21 mouse cellular contexts compared by ENCODE assay signal in the genomic region with DNA sequence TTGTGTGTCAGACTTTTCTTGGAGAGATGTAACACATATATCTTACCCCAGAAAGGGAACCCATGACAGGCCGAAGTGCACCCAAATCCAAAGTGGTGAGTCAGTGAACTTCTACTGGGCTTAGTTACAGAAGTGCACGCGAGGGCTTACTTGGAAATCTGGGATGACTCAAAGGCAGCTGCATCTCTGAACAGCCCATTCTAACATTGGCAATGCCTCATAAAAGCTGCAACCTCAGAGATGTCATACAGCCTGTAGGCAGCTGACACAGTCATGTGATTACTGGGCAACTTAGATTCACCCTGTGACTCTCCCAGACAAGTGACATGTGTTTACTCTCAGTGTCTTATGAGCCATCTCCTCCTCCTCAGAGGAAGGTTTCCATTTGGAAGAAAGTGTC.
A peak's percentile ranks its signal among the peaks of the same experiment; 100 is the strongest.
DNase-seq lines count a peak whose midpoint lies in the region; ATAC-seq and TF ChIP-seq lines count a peak whose summit lies in the region.
"Had no signal": no experiment of that assay in that cellular context is flagged by ENCODE, and none has a peak within 500 bp of the region (broad histone marks: within the 10 kb centered on the region; RNA-seq: fewer than 3 reads in every experiment).

No protein-coding gene starts in this region.

- DNase-seq in adrenal gland, postnatal 14 days = peak; percentile 23
- no peak for DNase-seq in adrenal gland, postnatal 4 days (ENCODE audit: low spot score in 2 of 2)
- DNase-seq in midbrain, embryonic 11.5 days (ENCODE audit: low spot score, missing footprints) = peak; percentile 49
- DNase-seq in midbrain, embryonic 10.5 days (ENCODE audit: low spot score) = no peak
- peak; percentile 51 for DNase-seq in brain, adult 2 months (ENCODE audit: low read depth, low spot score)
- DNase-seq in stomach, postnatal 0 days (ENCODE audit: low spot score) = no peak
- DNase-seq in left cerebral cortex, postnatal 10 days (ENCODE audit: extremely low spot score in 1 of 2, low spot score in 2 of 2) = no peak
- DNase-seq in cerebellum, postnatal 10 days = no peak
- DNase-seq: cerebellum, adult 11 months; cerebellum, postnatal 36 days; forebrain, postnatal 0 days; gastrocnemius, adult 2 months; heart, adult 11 months; kidney, adult 8-10 months; kidney, postnatal 4 days; retina, postnatal 1 day; right cerebral cortex, postnatal 4 days; thymus, adult 18-20 months had no signal

- H3K4me2 ChIP-seq in midbrain, embryonic 11.5 days = no peak overlapping the region
- H3K4me2 ChIP-seq in stomach, postnatal 0 days (replicated peaks; ENCODE audit: low read depth) = no peak overlapping the region
- H3K4me2 ChIP-seq: midbrain, embryonic 12.5 days had no signal

- no peaks in the 10 kb centered on the region for H3K9me3 ChIP-seq in midbrain, embryonic 11.5 days (ENCODE audit: control insufficient read depth, low read length)
- no peaks in the 10 kb centered on the region for H3K9me3 ChIP-seq in midbrain, embryonic 10.5 days (replicated peaks)
- no peaks in the 10 kb centered on the region for H3K9me3 ChIP-seq in stomach, postnatal 0 days (ENCODE audit: control insufficient read depth, low read length)
- H3K9me3 ChIP-seq: embryonic facial prominence, embryonic 10.5 days; hindbrain, embryonic 10.5 days; midbrain, embryonic 12.5 days had no signal

- H3K4me3 ChIP-seq in midbrain, embryonic 11.5 days (ENCODE audit: low read depth, low read length) = no peak overlapping the region
- H3K4me3 ChIP-seq in midbrain, embryonic 10.5 days = no peak overlapping the region
- no peak overlapping the region for H3K4me3 ChIP-seq in stomach, postnatal 0 days (ENCODE audit: low read depth, low read length)
- H3K4me3 ChIP-seq: embryonic facial prominence, embryonic 10.5 days; gastrocnemius, adult 2 months; hindbrain, embryonic 10.5 days; midbrain, embryonic 12.5 days had no signal

- WGBS in midbrain, embryonic 11.5 days = 98% methylated on average over 3 of the region's 3 CpGs
- WGBS in midbrain, embryonic 10.5 days = 96% methylated on average over 3 of the region's 3 CpGs
- WGBS in stomach, postnatal 0 days = 59% methylated on average over 3 of the region's 3 CpGs

- H3K9ac ChIP-seq in midbrain, embryonic 11.5 days (ENCODE audit: low read length) = no peak overlapping the region
- H3K9ac ChIP-seq in stomach, postnatal 0 days (ENCODE audit: low read length) = no peak overlapping the region
- H3K9ac ChIP-seq: forebrain, postnatal 0 days; midbrain, embryonic 12.5 days had no signal

- no peak overlapping the region for H3K27ac ChIP-seq in midbrain, embryonic 11.5 days (ENCODE audit: low read depth, low read length)
- H3K27ac ChIP-seq in midbrain, embryonic 10.5 days (replicated peaks) = no peak overlapping the region
- H3K27ac ChIP-seq in stomach, postnatal 0 days (replicated peaks) = no peak overlapping the region
- H3K27ac ChIP-seq: embryonic facial prominence, embryonic 10.5 days; gastrocnemius, adult 2 months; hindbrain, embryonic 10.5 days; midbrain, embryonic 12.5 days had no signal

- intact Hi-C loops in left cerebral cortex, postnatal 10 days (cut with DNase I) = no loop called here

- H3K27me3 ChIP-seq in midbrain, embryonic 11.5 days (ENCODE audit: control insufficient read depth, insufficient read depth, low read length) = no peaks in the 10 kb centered on the region
- no peaks in the 10 kb centered on the region for H3K27me3 ChIP-seq in midbrain, embryonic 10.5 days (ENCODE audit: low read depth, poor library complexity, severe bottlenecking)
- H3K27me3 ChIP-seq in stomach, postnatal 0 days (ENCODE audit: control insufficient read depth, insufficient read depth, low read length) = no peaks in the 10 kb centered on the region
- H3K27me3 ChIP-seq: midbrain, embryonic 12.5 days had no signal

- no peak for TF ChIP-seq CTCF in stomach, postnatal 0 days (IDR thresholded peaks at IDR 0.05; ENCODE audit: low read depth)

- no peak for TF ChIP-seq EP300 in stomach, postnatal 0 days (optimal IDR thresholded peaks at IDR 0.05)

- ATAC-seq in midbrain, embryonic 11.5 days (ENCODE audit: low FRiP score) = no peak
- ATAC-seq in stomach, postnatal 0 days (ENCODE audit: low FRiP score, low TSS enrichment) = peak; percentile 35; the same call in 1 of the 2 replicates
- ATAC-seq: forebrain, postnatal 0 days had no signal

- no peaks in the 10 kb centered on the region for H3K36me3 ChIP-seq in midbrain, embryonic 11.5 days (ENCODE audit: control insufficient read depth, insufficient read depth, low read length)
- no peaks in the 10 kb centered on the region for H3K36me3 ChIP-seq in midbrain, embryonic 10.5 days
- H3K36me3 ChIP-seq in stomach, postnatal 0 days (ENCODE audit: control insufficient read depth, insufficient read depth, low read length) = no peaks in the 10 kb centered on the region
- H3K36me3 ChIP-seq: embryonic facial prominence, embryonic 10.5 days; hindbrain, embryonic 10.5 days; midbrain, embryonic 12.5 days had no signal

- H3K4me1 ChIP-seq in midbrain, embryonic 11.5 days (ENCODE audit: control insufficient read depth, insufficient read depth, low read length) = no peaks in the 10 kb centered on the region
- H3K4me1 ChIP-seq in midbrain, embryonic 10.5 days = peaks cover 2% of the 10 kb centered on the region; the same call in 1 of the 2 replicates
- no peaks in the 10 kb centered on the region for H3K4me1 ChIP-seq in stomach, postnatal 0 days (replicated peaks; ENCODE audit: control insufficient read depth, insufficient read depth)
- H3K4me1 ChIP-seq: embryonic facial prominence, embryonic 10.5 days had no signal

Comparison
In these comparisons a context has a peak if more than half of its experiments do, and no peak if none do; other contexts are left out.
1. DNase-seq: peak in adrenal gland, postnatal 14 days (single experiment), midbrain, embryonic 11.5 days (single experiment) and brain, adult 2 months (single experiment); none in adrenal gland, postnatal 4 days (0 of 2), midbrain, embryonic 10.5 days (single experiment), stomach, postnatal 0 days (single experiment), left cerebral cortex, postnatal 10 days (0 of 2) and cerebellum, postnatal 10 days (0 of 2).